ENCODE assay signal across 9 mouse cellular contexts in the genomic region with DNA sequence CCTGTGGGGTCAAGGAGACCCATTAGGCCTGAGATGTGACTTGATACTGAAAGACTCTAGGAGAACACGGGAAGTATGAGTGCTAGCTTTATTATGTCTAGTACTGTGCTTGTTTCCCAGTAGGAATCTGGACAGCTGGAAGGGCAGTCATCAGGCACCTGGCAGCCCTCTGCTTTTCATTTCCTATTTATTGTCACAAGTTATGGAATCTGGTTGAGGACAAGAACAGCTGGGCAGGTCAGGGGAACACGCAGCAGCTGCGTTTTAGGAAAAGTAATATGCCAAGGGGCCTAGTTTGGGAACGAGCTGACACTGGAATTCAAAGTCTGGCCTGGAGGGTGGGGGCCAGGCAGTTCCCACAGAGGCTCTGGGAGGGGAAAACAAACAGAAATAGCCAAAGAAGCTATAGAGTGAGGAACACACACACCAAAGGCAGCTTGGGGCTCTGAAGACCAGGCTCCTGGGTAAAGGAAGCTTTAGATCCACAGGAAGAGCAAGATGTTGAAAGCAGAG. TPM values are rescaled to one million over a fixed set of nuclear protein-coding genes. Genes with fewer than 3 reads are reported as not detected.
DNase-seq lines count a peak whose midpoint lies in the region; ATAC-seq and TF ChIP-seq lines count a peak whose summit lies in the region.
"Had no signal": no experiment of that assay in that cellular context is flagged by ENCODE, and none has a peak within 500 bp of the region (broad histone marks: within the 10 kb centered on the region; RNA-seq: fewer than 3 reads in every experiment).

No protein-coding gene starts in this region.

- no peaks in the 10 kb centered on the region for H3K9me3 ChIP-seq in embryonic facial prominence, embryonic 13.5 days
- no peaks in the 10 kb centered on the region for H3K9me3 ChIP-seq in intestine, embryonic 16.5 days (ENCODE audit: control insufficient read depth, low read length)

- no peak for TF ChIP-seq CTCF in kidney, adult 2 months (conservative IDR thresholded peaks at IDR 0.05; ENCODE audit: insufficient read depth, insufficient read length, low read depth, low read length)

- ATAC-seq in embryonic facial prominence, embryonic 13.5 days (ENCODE audit: insufficient number of reproducible peaks, insufficient read depth, low FRiP score, low TSS enrichment, low read depth): no peak
- ATAC-seq in intestine, embryonic 16.5 days: peak; percentile 59

- H3K4me1 ChIP-seq in kidney, adult 2 months (ENCODE audit: control insufficient read depth, insufficient read depth, low read length): peaks cover 12% of the 10 kb centered on the region
- H3K4me1 ChIP-seq in embryonic facial prominence, embryonic 13.5 days: peaks cover 54% of the 10 kb centered on the region
- peaks cover 29% of the 10 kb centered on the region for H3K4me1 ChIP-seq in intestine, embryonic 16.5 days (ENCODE audit: control insufficient read depth, insufficient read depth, low read length)

- DNase-seq in kidney, adult 2 months: no peak
- DNase-seq in kidney, adult 8-10 months: no peak
- no peak for DNase-seq in spleen, postnatal 4 days (ENCODE audit: low spot score in 2 of 2)
- DNase-seq in embryo, embryonic 9.5 days (ENCODE audit: extremely low spot score): no peak
- DNase-seq in left cerebral cortex, adult 9 months (ENCODE audit: low spot score in 2 of 2): no peak

- H3K4me3 ChIP-seq in kidney, adult 2 months (ENCODE audit: insufficient read depth, low read depth, low read length): no peak overlapping the region
- no peak overlapping the region for H3K4me3 ChIP-seq in embryonic facial prominence, embryonic 13.5 days
- H3K4me3 ChIP-seq in intestine, embryonic 16.5 days (ENCODE audit: low read length): no peak overlapping the region
- no peak overlapping the region for H3K4me3 ChIP-seq in macrophage (ENCODE audit: inconsistent target)

- no peaks in the 10 kb centered on the region for H3K36me3 ChIP-seq in kidney, adult 2 months (ENCODE audit: control insufficient read depth, insufficient read depth, low read length)
- H3K36me3 ChIP-seq in embryonic facial prominence, embryonic 13.5 days: no peaks in the 10 kb centered on the region
- no peaks in the 10 kb centered on the region for H3K36me3 ChIP-seq in intestine, embryonic 16.5 days (ENCODE audit: control insufficient read depth, insufficient read depth, low read length)
- no peaks in the 10 kb centered on the region for H3K36me3 ChIP-seq in macrophage (ENCODE audit: inconsistent target)

- H3K27ac ChIP-seq in kidney, adult 2 months (ENCODE audit: insufficient read depth, low read depth, low read length): peak overlapping the region; percentile 40; the same call in 1 of the 2 replicates
- peak overlapping the region; percentile 52 for H3K27ac ChIP-seq in embryonic facial prominence, embryonic 13.5 days
- H3K27ac ChIP-seq in intestine, embryonic 16.5 days (ENCODE audit: low read length): peak overlapping the region; percentile 81
- H3K27ac ChIP-seq in macrophage: peak overlapping the region; percentile 94

- no peak overlapping the region for H3K9ac ChIP-seq in embryonic facial prominence, embryonic 13.5 days
- H3K9ac ChIP-seq in intestine, embryonic 16.5 days (ENCODE audit: low read depth, low read length): no peak overlapping the region

- WGBS in kidney, adult 2 months: 27% methylated on average over 4 of the region's 4 CpGs
- WGBS in embryonic facial prominence, embryonic 13.5 days: 17% methylated on average over 4 of the region's 4 CpGs
- WGBS in intestine, embryonic 16.5 days: 26% methylated on average over 4 of the region's 4 CpGs
- WGBS in macrophage (ENCODE audit: missing documents): 89% methylated on average over 4 of the region's 4 CpGs

- no peak for TF ChIP-seq POLR2A in kidney, adult 2 months (IDR thresholded peaks at IDR 0.05; ENCODE audit: low read depth, low read length)

- no peak overlapping the region for H3K4me2 ChIP-seq in embryonic facial prominence, embryonic 13.5 days
- no peak overlapping the region for H3K4me2 ChIP-seq in intestine, embryonic 16.5 days (ENCODE audit: low read depth, low read length)

- H3K27me3 ChIP-seq in kidney, adult 2 months (replicated peaks; ENCODE audit: control insufficient read depth, insufficient read depth, low read length): no peaks in the 10 kb centered on the region
- H3K27me3 ChIP-seq in embryonic facial prominence, embryonic 13.5 days: no peaks in the 10 kb centered on the region
- H3K27me3 ChIP-seq in intestine, embryonic 16.5 days (replicated peaks; ENCODE audit: control insufficient read depth, insufficient read depth, low read length): no peaks in the 10 kb centered on the region

- peaks cover 86% of the 10 kb centered on the region for H3K79me2 ChIP-seq in macrophage (ENCODE audit: inconsistent target)

RNA-seq across cellular contexts. Expression of a gene that starts 18.9 kb away (rescaled TPM):
- 23.0 and 28.2 TPM in 2 replicates for polyA plus RNA-seq in kidney, adult 2 months (2012; rRNA removed)
- polyA plus RNA-seq in embryonic facial prominence, embryonic 13.5 days (2015; fragmentation: Nextera tagmentation; extraction: Ambion mirVana): 23.0 and 23.5 TPM in 2 replicates
- 11.2 and 13.3 TPM in 2 replicates for polyA plus RNA-seq in intestine, embryonic 16.5 days (2015; fragmentation: Nextera tagmentation; extraction: Ambion mirVana)
- total RNA-seq in macrophage (2018; cell fraction: chromatin; rRNA removed): 10 to 100 TPM in 20 of 26 experiments, 1 to 10 TPM in 6; 6.1 to 34.9 (median 17.0) TPM
- total RNA-seq in macrophage (2018; cell fraction: cytosol; rRNA removed): 10 to 100 TPM; 18.4 to 53.6 (median 41.3) TPM
- 10 to 100 TPM in 24 of 26 experiments, 1 to 10 TPM in 2; 7.9 to 43.0 (median 21.4) TPM for total RNA-seq in macrophage (2018; cell fraction: nucleus; rRNA removed)
- polyA plus RNA-seq in macrophage (2018): 25.8 to 42.9 TPM (median 41.2 TPM) in 3 replicates

RNA-seq across cellular contexts. Expression of a gene that starts 19.5 kb away (rescaled TPM):
- polyA plus RNA-seq in kidney, adult 2 months (2012; rRNA removed): 54.9 and 56.1 TPM in 2 replicates
- 41.2 and 41.7 TPM in 2 replicates for polyA plus RNA-seq in embryonic facial prominence, embryonic 13.5 days (2015; fragmentation: Nextera tagmentation; extraction: Ambion mirVana)
- 27.8 and 28.4 TPM in 2 replicates for polyA plus RNA-seq in intestine, embryonic 16.5 days (2015; fragmentation: Nextera tagmentation; extraction: Ambion mirVana)
- total RNA-seq in macrophage (2018; cell fraction: chromatin; rRNA removed): 100 to 1,000 TPM in 18 of 26 experiments, 10 to 100 TPM in 8; 42.8 to 286 (median 150) TPM
- 10 to 100 TPM; 14.3 to 42.5 (median 23.2) TPM for total RNA-seq in macrophage (2018; cell fraction: cytosol; rRNA removed)
- total RNA-seq in macrophage (2018; cell fraction: nucleus; rRNA removed): 100 to 1,000 TPM in 3 of 26 experiments, 10 to 100 TPM in 23; 19.8 to 113 (median 68.3) TPM
- polyA plus RNA-seq in macrophage (2018): 20.9 to 26.5 TPM (median 24.4 TPM) in 3 replicates

RNA-seq across cellular contexts. Expression of a gene that starts 35.3 kb away (rescaled TPM):
- polyA plus RNA-seq in kidney, adult 2 months (2012; rRNA removed): 0.14 and 2.2 TPM in 2 replicates
- 0.25 and 0.31 TPM in 2 replicates for polyA plus RNA-seq in embryonic facial prominence, embryonic 13.5 days (2015; fragmentation: Nextera tagmentation; extraction: Ambion mirVana)
- 0.16 TPM in 1 of 2 replicates, not detected in the other for polyA plus RNA-seq in intestine, embryonic 16.5 days (2015; fragmentation: Nextera tagmentation; extraction: Ambion mirVana)
- total RNA-seq in macrophage (2018; cell fraction: chromatin; rRNA removed): under 1 TPM in 3 of 26 experiments, not detected in 23; 0.54 to 0.71 (median 0.68) TPM
- total RNA-seq in macrophage (2018; cell fraction: cytosol; rRNA removed): not detected
- under 1 TPM in 1 of 26 experiments, not detected in 25; 0.46 TPM for total RNA-seq in macrophage (2018; cell fraction: nucleus; rRNA removed)
- not detected in 3 replicates for polyA plus RNA-seq in macrophage (2018)
- total RNA-seq: neutrophil, adult 5-6 weeks had no signal

RNA-seq across cellular contexts. Expression of a gene that starts 44.9 kb away (rescaled TPM):
- 167 and 177 TPM in 2 replicates for polyA plus RNA-seq in kidney, adult 2 months (2012; rRNA removed)
- polyA plus RNA-seq in embryonic facial prominence, embryonic 13.5 days (2015; fragmentation: Nextera tagmentation; extraction: Ambion mirVana): 1.3 and 3.3 TPM in 2 replicates
- 2.2 and 2.7 TPM in 2 replicates for polyA plus RNA-seq in intestine, embryonic 16.5 days (2015; fragmentation: Nextera tagmentation; extraction: Ambion mirVana)
- total RNA-seq in macrophage (2018; cell fraction: chromatin; rRNA removed): 10 to 100 TPM in 2 of 26 experiments, 1 to 10 TPM in 22, under 1 TPM in 1, not detected in 1; 0.95 to 11.2 (median 3.6) TPM
- total RNA-seq in macrophage (2018; cell fraction: cytosol; rRNA removed): 1 to 10 TPM; 1.0 to 2.4 (median 1.5) TPM
- 1 to 10 TPM in 25 of 26 experiments, under 1 TPM in 1; 0.92 to 5.1 (median 2.3) TPM for total RNA-seq in macrophage (2018; cell fraction: nucleus; rRNA removed)
- polyA plus RNA-seq in macrophage (2018): 1.3 to 2.2 TPM (median 1.9 TPM) in 3 replicates
- total RNA-seq: neutrophil, adult 5-6 weeks had no signal

RNA-seq across cellular contexts. Expression of a gene that starts 51.5 kb away (rescaled TPM):
- polyA plus RNA-seq in kidney, adult 2 months (2012; rRNA removed): 3.6 and 5.1 TPM in 2 replicates
- not detected in 2 replicates for polyA plus RNA-seq in embryonic facial prominence, embryonic 13.5 days (2015; fragmentation: Nextera tagmentation; extraction: Ambion mirVana)
- 0.16 TPM in 1 of 2 replicates, not detected in the other for polyA plus RNA-seq in intestine, embryonic 16.5 days (2015; fragmentation: Nextera tagmentation; extraction: Ambion mirVana)
- 1 to 10 TPM in 20 of 26 experiments, under 1 TPM in 3, not detected in 3; 0.50 to 5.2 (median 2.6) TPM for total RNA-seq in macrophage (2018; cell fraction: chromatin; rRNA removed)
- under 1 TPM in 6 of 26 experiments, not detected in 20; 0.09 to 0.33 (median 0.19) TPM for total RNA-seq in macrophage (2018; cell fraction: cytosol; rRNA removed)
- 1 to 10 TPM in 6 of 26 experiments, under 1 TPM in 15, not detected in 5; 0.39 to 4.1 (median 0.78) TPM for total RNA-seq in macrophage (2018; cell fraction: nucleus; rRNA removed)
- 0.19 to 0.27 TPM (median 0.27 TPM) in 3 replicates for polyA plus RNA-seq in macrophage (2018)
- total RNA-seq: neutrophil, adult 5-6 weeks had no signal

Comparison
In these comparisons a context has a peak if more than half of its experiments do, and no peak if none do; other contexts are left out.
1. H3K27ac ChIP-seq: peak in every context shown above with its lines; median percentile 94 in macrophage; 81 in intestine, embryonic 16.5 days; 52 in embryonic facial prominence, embryonic 13.5 days; 40 in kidney, adult 2 months.